Mouse (Mus musculus): Measurements from ENCODE around the gene Coro2a. TPM values are rescaled to one million over a fixed set of nuclear protein-coding genes. Genes with fewer than 3 reads are reported as not detected.

Coro2a gene
- polyA plus RNA-seq, 2 experiments: 2.2 to 3.2 TPM

- WGBS: 74% methylated on average over 8 of the region's 8 CpGs
- no peak overlapping the region for H3K4me3 ChIP-seq (replicated peaks; ENCODE audit: low read length)
- H3K27me3 ChIP-seq (ENCODE audit: control insufficient read depth, insufficient read depth, low read length): 0 out of 2 replicates have a peak, but pooled peaks cover 10% of the 10 kb centered on the region
- no peak overlapping the region for H3K9ac ChIP-seq (ENCODE audit: low read depth, low read length, severe bottlenecking)
- H3K4me2 ChIP-seq (replicated peaks; ENCODE audit: low read depth, low read length, severe bottlenecking): no peak overlapping the region
- no peak for TF ChIP-seq POLR2A (IDR thresholded peaks at IDR 0.05; ENCODE audit: borderline replicate concordance, extremely low read depth, insufficient read depth, insufficient read length)
- no peak overlapping the region for H3K27ac ChIP-seq (replicated peaks; ENCODE audit: low read depth, low read length)
- DNase-seq (ENCODE audit: low spot score): no peak
- no peak for ATAC-seq (ENCODE audit: low FRiP score, low read depth)
- H3K36me3 ChIP-seq (ENCODE audit: control insufficient read depth, insufficient read depth, low read length): no peaks in the 10 kb centered on the region
- no peaks in the 10 kb centered on the region for H3K9me3 ChIP-seq (ENCODE audit: control insufficient read depth, low read length)
- H3K4me1 ChIP-seq (ENCODE audit: control insufficient read depth, insufficient read depth, low read length): no peaks in the 10 kb centered on the region
Measured at GRCm38 (mm10) chr4:46620946-46621345, 18.9 kb upstream of the Coro2a start.

- no peak for DNase-seq (ENCODE audit: low spot score)
- no peak overlapping the region for H3K4me2 ChIP-seq (replicated peaks; ENCODE audit: low read depth, low read length, severe bottlenecking)
Measured at GRCm38 (mm10) chr4:46620330-46620729, 18.3 kb upstream of the Coro2a start.

GRCm38 (mm10) chr4:46618196-46618817 is 16.3 kb upstream of the Coro2a start:
- H3K4me2 ChIP-seq (replicated peaks; ENCODE audit: low read depth, low read length, severe bottlenecking): no peak overlapping the region
- WGBS: 63% methylated on average over 11 of the region's 11 CpGs
- no peaks in the 10 kb centered on the region for H3K4me1 ChIP-seq (ENCODE audit: control insufficient read depth, insufficient read depth, low read length)
- no peak overlapping the region for H3K27ac ChIP-seq (replicated peaks; ENCODE audit: low read depth, low read length)
- TF ChIP-seq POLR2A (IDR thresholded peaks at IDR 0.05; ENCODE audit: borderline replicate concordance, extremely low read depth, insufficient read depth, insufficient read length): no peak
- DNase-seq (ENCODE audit: low spot score): no peak
- no peaks in the 10 kb centered on the region; the same call in 1 of the 2 replicates for H3K36me3 ChIP-seq (ENCODE audit: control insufficient read depth, insufficient read depth, low read length)
- H3K4me3 ChIP-seq (replicated peaks; ENCODE audit: low read length): no peak overlapping the region
- H3K27me3 ChIP-seq (ENCODE audit: control insufficient read depth, insufficient read depth, low read length): 0 out of 2 replicates have a peak, but pooled peaks cover 10% of the 10 kb centered on the region
- H3K9ac ChIP-seq (ENCODE audit: low read depth, low read length, severe bottlenecking): no peak overlapping the region
- ATAC-seq (ENCODE audit: low FRiP score, low read depth): no peak
- no peaks in the 10 kb centered on the region for H3K9me3 ChIP-seq (ENCODE audit: control insufficient read depth, low read length)

More at GRCm38 (mm10) chr4:46620330-46620729, 18.3 kb upstream of the Coro2a start:
- H3K4me3 ChIP-seq (replicated peaks; ENCODE audit: low read length): no peak overlapping the region
- H3K9me3 ChIP-seq (ENCODE audit: control insufficient read depth, low read length): no peaks in the 10 kb centered on the region
- H3K27me3 ChIP-seq (ENCODE audit: control insufficient read depth, insufficient read depth, low read length): 0 out of 2 replicates have a peak, but pooled peaks cover 10% of the 10 kb centered on the region
- 16% methylated on average over 16 of the region's 23 CpGs for WGBS
- no peak overlapping the region for H3K9ac ChIP-seq (ENCODE audit: low read depth, low read length, severe bottlenecking)
- H3K27ac ChIP-seq (replicated peaks; ENCODE audit: low read depth, low read length): no peak overlapping the region
- no peaks in the 10 kb centered on the region for H3K36me3 ChIP-seq (ENCODE audit: control insufficient read depth, insufficient read depth, low read length)
- no peak for ATAC-seq (ENCODE audit: low FRiP score, low read depth)
- TF ChIP-seq POLR2A (IDR thresholded peaks at IDR 0.05; ENCODE audit: borderline replicate concordance, extremely low read depth, insufficient read depth, insufficient read length): no peak
- H3K4me1 ChIP-seq (ENCODE audit: control insufficient read depth, insufficient read depth, low read length): no peaks in the 10 kb centered on the region

GRCm38 (mm10) chr4:46617408-46617807 is 15.4 kb upstream of the Coro2a start:
- Histone ChIP-seq H3K4me1 (ENCODE audit: control insufficient read depth, insufficient read depth, low read length) (no peaks in the 10 kb centered on the region), H3K9me3 (ENCODE audit: control insufficient read depth, low read length) (no peaks in the 10 kb centered on the region), H3K27me3 (ENCODE audit: control insufficient read depth, insufficient read depth, low read length) (0 out of 2 replicates have a peak, but pooled peaks cover 10% of the 10 kb centered on the region), H3K27ac (replicated peaks; ENCODE audit: low read depth, low read length) (no peak overlapping the region), H3K4me2 (replicated peaks; ENCODE audit: low read depth, low read length, severe bottlenecking) (no peak overlapping the region), H3K36me3 (ENCODE audit: control insufficient read depth, insufficient read depth, low read length) (no peaks in the 10 kb centered on the region; the same call in 1 of the 2 replicates), H3K9ac (ENCODE audit: low read depth, low read length, severe bottlenecking) (no peak overlapping the region), H3K4me3 (replicated peaks; ENCODE audit: low read length) (no peak overlapping the region)
- no peak for ATAC-seq (ENCODE audit: low FRiP score, low read depth)
- TF ChIP-seq POLR2A (IDR thresholded peaks at IDR 0.05; ENCODE audit: borderline replicate concordance, extremely low read depth, insufficient read depth, insufficient read length): no peak
- WGBS: 73% methylated on average over 6 of the region's 6 CpGs
- DNase-seq (ENCODE audit: low spot score): no peak

GRCm38 (mm10) chr4:46614641-46615040 is 12.6 kb upstream of the Coro2a start:
- Histone ChIP-seq H3K36me3 (ENCODE audit: control insufficient read depth, insufficient read depth, low read length) (no peaks in the 10 kb centered on the region; the same call in 1 of the 2 replicates), H3K4me2 (replicated peaks; ENCODE audit: low read depth, low read length, severe bottlenecking) (no peak overlapping the region), H3K27me3 (ENCODE audit: control insufficient read depth, insufficient read depth, low read length) (no peaks in the 10 kb centered on the region), H3K4me1 (ENCODE audit: control insufficient read depth, insufficient read depth, low read length) (no peaks in the 10 kb centered on the region), H3K4me3 (replicated peaks; ENCODE audit: low read length) (no peak overlapping the region), H3K27ac (replicated peaks; ENCODE audit: low read depth, low read length) (no peak overlapping the region), H3K9ac (ENCODE audit: low read depth, low read length, severe bottlenecking) (no peak overlapping the region), H3K9me3 (ENCODE audit: control insufficient read depth, low read length) (no peaks in the 10 kb centered on the region)
- DNase-seq (ENCODE audit: low spot score): no peak
- 66% methylated on average over 9 of the region's 9 CpGs for WGBS
- TF ChIP-seq POLR2A (IDR thresholded peaks at IDR 0.05; ENCODE audit: borderline replicate concordance, extremely low read depth, insufficient read depth, insufficient read length): no peak
- ATAC-seq (ENCODE audit: low FRiP score, low read depth): no peak

All from limb, embryonic 14.5 days (tissue).